Mouse (Mus musculus): ENCODE measurements at regions not wholly inside any gene's neighbourhood (a gene's known extent, or its start where the extent isn't known, plus 50 kb on each side); places are given as distances from the start of the nearest gene placed in this dataset.

GRCm38 (mm10) chr10:23611183-23611582, 175.9 kb downstream of the Rps12 start:
- ATAC-seq (ENCODE audit: low TSS enrichment): peak; percentile 41

DNA sequence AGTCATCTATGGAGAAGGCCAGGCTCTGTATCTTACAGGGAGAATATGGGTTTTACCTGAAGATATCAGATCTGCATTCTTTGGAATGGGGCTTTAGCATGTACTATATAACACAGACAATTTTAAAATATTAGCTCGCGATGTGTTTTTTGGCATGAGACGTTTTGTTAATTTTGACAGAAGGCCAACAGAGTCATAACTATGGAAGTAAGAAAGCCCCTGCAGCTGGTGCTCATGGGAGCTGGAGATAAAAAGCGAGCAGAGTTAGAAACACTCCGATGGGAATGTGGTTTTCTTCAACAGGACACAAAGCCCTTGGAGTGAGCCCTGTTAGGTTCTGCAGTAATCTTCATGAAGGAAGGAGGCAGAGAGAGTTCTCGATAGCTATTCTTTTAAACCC, 176.6 kb downstream of the Rps12 start:
- ATAC-seq (ENCODE audit: low TSS enrichment): no peak

- no peak for ATAC-seq (ENCODE audit: low TSS enrichment)
These were observed 177.0 kb downstream of the Rps12 start for GRCm38 (mm10) chr10:23610046-23610445.

DNA sequence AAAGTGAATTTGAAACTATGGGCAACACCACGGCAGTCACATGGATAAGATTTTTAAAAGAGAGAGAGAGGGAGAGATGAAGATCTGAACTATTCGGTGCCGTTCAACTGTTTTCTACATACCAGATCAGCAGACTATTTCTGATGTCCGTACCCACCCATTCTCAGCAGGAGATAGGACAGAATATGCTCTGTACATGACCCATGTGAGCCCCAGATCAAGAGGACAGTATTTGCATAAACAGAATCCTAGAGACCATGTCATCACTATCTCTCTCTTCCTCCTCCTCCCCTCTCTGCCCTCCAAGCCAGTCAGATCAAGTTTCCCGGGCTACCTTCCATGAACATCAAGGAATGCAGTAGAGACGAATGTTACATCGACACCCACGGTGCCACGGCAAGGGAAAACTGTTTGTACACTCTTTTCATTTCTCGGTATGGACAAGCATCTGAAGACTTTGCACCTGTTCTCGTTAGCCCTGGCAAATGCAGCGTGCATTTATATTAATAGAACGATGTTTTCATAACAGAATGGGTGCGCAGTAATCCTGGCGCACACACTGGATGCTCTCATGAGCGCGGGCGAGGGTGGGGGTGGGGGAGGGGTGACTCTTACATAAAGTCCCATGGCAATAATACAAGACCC, 177.7 kb downstream of the Rps12 start:
- ATAC-seq (ENCODE audit: low TSS enrichment): peak; percentile 42

DNA sequence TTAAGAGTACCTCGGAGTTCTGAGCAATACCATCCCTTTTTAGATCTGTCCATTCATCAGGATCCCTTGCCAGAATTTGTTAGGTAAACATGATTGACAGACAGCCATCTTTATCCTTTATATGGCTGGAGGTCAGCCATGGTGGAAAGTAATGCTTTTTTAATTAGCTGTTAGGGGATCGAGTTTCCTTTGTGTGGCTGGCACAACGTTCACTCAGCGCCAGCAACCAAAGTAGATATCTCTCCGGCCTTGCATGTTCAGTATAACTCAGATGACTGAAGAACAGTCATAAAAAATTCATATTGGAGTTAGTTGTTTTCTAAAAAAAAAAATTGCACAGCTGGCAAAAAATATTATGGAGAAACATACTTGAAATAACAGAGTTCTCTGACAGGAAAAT, 186.4 kb downstream of the Rps12 start:
- ATAC-seq (ENCODE audit: low TSS enrichment): no peak

DNA sequence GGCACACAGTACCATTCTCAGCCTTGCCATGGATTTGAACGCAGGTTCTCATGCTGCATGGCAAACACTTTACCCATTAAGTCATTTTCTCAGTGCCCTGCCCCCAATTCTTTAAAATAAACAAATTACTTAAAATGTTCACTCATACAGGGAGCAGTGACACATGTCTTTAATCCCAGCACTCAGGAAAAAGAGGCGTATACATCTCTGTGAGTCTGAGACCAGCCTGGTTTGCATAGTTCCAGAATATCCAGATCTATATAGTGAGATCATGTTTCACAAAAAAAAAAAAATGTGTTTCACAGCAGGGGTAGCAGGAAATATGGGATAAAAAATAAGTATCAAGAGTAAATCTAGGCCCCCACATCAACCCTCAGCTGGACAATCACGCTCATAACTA, 191.5 kb downstream of the Rps12 start:
- ATAC-seq (ENCODE audit: low TSS enrichment): no peak

GRCm38 (mm10) chr10:23580230-23580629, 206.8 kb downstream of the Rps12 start:
- no peak for ATAC-seq (ENCODE audit: low TSS enrichment)

DNA sequence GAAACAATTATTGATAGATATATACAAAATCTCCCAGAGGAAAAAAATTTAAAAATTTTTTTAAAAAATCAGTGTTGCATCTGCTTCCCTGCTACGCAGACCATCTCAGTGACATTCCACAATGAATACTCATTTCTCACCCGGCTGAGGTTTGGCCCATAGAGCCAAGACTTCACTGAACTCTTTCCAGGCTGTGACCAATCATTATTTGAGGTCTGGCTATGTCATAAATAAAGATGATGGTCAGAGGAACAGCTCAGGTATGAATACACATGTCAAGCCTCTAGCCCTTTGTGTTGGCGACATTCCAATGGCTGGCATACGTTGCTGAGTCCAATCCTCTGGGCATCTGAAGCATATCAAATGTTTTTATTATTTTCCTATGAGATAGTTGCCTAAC, 216.1 kb downstream of the Rps12 start:
- no peak for ATAC-seq (ENCODE audit: low TSS enrichment)

DNA sequence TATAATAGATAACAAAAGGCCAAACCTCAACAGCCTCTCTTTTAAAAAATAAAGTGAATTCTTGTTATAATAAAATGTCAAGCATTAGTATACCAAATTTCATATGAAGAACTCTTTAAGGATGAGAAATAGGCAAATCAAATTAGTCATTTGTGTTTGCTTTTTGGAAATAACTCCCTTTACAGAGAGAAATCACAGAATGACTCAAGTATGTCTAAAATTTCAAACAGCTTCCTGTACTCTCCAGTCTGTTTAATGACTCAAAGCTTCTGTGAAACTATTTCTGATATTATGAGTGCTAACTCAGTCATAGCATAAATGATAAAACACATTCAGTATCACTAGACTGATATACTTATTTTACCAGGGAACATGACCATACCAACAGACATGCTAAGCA, 217.7 kb downstream of the Rps12 start:
- ATAC-seq (ENCODE audit: low TSS enrichment): no peak

GRCm38 (mm10) chr10:23562273-23562885, 211.8 kb upstream of the Eya4 start:
- ATAC-seq (ENCODE audit: low TSS enrichment): no peak

GRCm38 (mm10) chr10:23559980-23560658, 209.5 kb upstream of the Eya4 start:
- no peak for ATAC-seq (ENCODE audit: low TSS enrichment)

DNA sequence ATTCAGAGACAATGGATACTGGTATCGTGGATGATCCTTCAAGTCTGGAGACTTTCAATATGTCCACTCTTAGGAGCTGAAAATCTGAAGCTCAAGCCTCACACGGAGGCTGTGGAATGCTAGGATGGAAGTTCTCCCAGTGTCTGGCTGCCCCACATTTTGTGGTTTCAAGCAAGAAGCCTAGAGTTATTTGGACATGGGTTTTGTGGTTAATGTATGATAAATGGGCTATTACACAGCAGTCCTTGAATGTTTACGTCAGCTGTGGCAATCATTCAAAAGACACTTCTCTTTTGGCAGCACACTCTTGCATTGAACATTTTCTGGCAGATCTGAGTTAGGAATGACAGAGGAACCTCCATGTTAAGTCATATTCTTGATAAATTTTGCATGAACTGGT, 207.2 kb upstream of the Eya4 start:
- no peak for ATAC-seq (ENCODE audit: low TSS enrichment)

- ATAC-seq (ENCODE audit: low TSS enrichment): no peak
These were observed 198.6 kb upstream of the Eya4 start for GRCm38 (mm10) chr10:23549207-23549606.

- no peak for ATAC-seq (ENCODE audit: low TSS enrichment)
These were observed 197.7 kb upstream of the Eya4 start for GRCm38 (mm10) chr10:23548322-23548721.

GRCm38 (mm10) chr10:23542712-23543111, 192.1 kb upstream of the Eya4 start:
- no peak for ATAC-seq (ENCODE audit: low TSS enrichment)

DNA sequence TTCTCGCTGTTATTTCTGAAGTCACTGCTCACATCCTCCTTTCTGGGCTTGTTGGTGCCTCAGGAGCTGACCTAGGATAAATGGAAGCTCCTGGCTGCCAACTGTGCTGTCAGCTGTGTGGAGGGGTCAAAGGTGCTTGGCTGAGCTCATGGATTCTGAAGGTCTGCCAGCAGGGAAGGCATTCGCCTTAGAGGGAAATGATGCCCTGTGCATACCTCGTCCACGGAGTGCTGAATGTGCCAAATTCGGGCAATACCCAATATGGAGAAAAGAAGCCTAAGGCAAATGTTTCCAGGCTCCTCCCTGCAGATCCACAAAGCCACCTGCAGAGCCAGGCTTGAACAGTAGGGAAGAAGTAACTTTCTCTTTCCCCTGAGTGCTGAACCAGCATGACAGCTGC, 191.3 kb upstream of the Eya4 start:
- no peak for ATAC-seq (ENCODE audit: low TSS enrichment)

DNA sequence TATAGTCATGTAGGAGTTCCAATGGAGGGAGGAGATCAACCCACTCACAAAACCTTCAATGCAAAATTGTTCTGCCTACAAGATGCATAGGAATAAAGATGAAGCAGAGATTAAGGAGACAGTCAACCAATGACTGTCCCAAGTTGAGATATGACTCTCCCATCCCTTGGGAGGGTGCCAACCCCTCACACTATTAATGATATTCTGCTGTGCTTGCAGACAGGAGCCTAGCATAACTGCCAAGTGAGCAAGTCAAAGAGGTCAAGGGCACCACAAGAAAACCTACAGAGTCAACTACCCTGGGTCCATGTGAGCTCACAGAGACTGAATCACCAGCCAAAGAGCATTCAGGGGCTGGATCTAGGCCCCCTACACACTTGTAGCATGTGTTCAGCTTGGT, 184.1 kb upstream of the Eya4 start:
- no peak for ATAC-seq (ENCODE audit: low TSS enrichment)

GRCm38 (mm10) chr10:23531964-23532758, 181.6 kb upstream of the Eya4 start:
- ATAC-seq (ENCODE audit: low TSS enrichment): no peak

- no peak for ATAC-seq (ENCODE audit: low TSS enrichment)
These were observed 180.1 kb upstream of the Eya4 start for GRCm38 (mm10) chr10:23530715-23531114.

GRCm38 (mm10) chr10:23526796-23527195, 176.2 kb upstream of the Eya4 start:
- no peak for ATAC-seq (ENCODE audit: low TSS enrichment)

- no peak for ATAC-seq (ENCODE audit: low TSS enrichment)
These were observed 172.1 kb upstream of the Eya4 start for GRCm38 (mm10) chr10:23522664-23523063.

DNA sequence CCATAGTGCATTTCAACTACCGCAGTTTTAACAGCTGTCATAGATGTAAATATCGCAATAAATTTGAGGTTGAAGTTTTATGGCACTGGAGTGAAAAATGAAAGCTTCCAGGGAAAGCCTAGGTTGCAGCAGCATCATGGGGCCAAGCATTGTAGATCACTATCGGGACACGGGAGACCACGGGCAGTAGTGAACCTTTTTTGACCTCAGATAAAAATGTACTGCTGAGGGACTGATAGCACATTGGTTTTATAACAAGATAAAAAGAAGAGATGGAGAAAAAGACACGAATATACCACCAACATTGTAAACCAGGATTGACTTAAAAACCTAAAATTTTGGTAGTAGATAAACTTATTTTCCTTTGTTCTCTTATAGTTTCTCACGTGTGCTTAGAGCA, 143.1 kb upstream of the Eya4 start:
- no peak for ATAC-seq (ENCODE audit: low TSS enrichment)

- no peak for ATAC-seq (ENCODE audit: low TSS enrichment)
These were observed 142.4 kb upstream of the Eya4 start for GRCm38 (mm10) chr10:23492971-23493370.

All from frontal cortex, adult (tissue).